Mouse (Mus musculus) naive thymus-derived CD4-positive, alpha-beta T cell, adult 2 months (primary cell): ENCODE results near the gene Atat1.

Experiments
- DNase-seq: peaks from one replicate; pipeline ENCODE4 v3.0.0-alpha.2; 2011; ENCODE audit warnings: low read depth

Atat1 gene

DNA sequence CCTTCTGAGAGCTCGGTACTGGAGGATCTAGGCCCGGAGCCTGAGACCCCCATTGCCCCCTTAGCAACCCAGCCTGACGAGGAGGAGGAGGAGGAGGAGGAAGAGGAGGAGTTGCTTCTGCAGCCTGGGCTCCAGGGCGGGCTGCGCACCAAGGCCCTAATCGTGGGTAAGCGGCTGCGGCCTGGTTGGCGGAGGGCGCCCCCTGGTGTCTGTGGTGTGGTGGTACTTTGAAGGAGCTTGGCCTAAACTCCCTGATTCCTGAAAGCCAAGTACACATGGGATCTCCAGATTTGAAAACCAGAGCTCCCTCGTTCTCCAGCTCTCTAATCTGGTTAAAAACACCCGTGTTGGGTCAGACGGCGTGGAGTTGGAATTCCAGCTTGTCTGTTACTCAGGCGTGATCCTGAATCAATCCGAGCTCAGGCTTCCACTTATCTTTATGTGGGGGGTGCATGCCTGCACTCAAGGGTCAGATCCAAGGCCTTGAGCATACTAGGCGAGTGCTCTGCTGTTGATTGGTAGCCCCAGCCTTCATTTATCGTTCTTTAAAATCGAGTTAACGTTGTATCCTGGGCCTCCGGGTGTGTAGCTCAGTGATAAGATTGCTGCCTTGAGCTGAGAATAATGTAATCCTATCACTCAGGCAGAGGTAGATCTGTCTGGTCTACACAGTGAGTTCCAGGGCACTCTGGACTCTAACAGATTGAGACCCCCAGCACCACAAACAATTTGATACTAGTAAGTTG, 35.9 kb downstream of the Atat1 start:
- DNase-seq: peak; percentile 87

DNA sequence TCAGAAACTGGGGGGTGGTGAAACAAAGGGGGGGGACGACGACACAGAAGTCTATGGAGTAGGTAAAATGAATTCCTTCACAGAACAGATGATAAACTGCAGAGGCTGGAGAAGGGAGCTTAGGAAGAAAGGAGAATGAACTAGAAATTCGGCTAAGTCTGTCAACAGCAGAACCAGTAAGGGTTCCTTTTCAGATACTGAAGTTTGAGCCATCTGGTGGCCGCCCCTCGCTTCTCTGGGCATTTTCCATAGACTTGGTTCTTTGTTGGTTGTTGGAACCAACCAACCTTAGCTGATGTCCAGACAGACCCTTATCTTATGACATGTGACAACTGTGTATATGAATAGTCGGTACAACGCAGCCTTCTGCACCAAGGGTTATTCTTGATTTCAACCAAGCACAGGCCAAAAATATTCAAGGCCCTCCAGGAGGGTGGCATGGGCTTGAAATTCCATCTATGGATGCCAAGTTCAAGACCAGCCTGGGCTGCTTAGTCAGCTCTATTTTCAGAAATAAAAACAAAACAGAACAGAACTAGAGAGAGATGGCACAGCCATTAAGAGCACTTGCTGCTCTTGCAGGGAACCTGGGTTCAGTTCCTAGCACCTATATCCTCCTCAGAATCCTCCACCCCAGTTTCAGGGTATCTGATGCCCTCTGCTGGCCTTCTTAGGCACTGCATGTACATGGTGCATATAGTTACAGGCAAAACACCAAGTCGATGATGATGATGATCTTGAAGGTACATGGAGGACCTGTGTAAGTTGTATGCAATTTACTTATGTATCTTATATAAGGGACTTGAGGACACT, 38.8 kb downstream of the Atat1 start:
- peak; percentile 82 for DNase-seq

DNA sequence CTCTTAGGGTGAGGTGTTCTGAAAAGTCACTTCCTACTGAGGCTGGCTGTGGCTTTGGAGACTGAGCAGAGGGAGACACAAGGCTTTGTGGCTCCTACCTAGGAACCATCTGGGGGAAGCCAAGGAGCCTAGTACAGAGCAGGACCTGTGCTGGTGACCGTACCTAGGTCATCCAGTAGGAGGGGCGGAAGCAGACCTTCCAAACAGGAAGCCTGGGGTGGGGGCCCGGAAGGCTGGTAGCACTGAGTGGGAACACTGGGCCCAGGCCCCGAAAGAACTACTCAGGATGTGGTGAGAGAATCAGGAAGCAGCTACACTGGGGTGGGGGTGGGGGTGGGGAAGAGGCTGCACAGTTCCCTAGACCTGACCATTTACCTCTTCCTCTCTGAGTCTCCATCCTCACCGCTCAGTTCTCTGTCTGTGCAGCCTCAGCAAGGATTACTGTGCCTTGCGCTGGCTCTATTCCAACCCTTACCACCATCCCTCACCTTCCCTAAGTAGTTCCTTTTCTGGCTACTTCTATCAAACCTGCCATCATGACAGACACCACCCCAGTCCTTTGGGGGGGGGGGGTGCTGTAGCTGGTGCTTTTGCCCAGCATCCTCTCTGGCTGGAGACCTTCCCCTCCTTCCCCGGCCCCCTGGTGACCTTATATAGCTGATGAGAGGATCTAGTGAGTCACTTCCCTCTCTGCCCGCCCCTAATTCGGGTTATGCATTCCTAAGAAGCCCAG, 39.6 kb downstream of the Atat1 start:
- peak; percentile 81 for DNase-seq

DNA sequence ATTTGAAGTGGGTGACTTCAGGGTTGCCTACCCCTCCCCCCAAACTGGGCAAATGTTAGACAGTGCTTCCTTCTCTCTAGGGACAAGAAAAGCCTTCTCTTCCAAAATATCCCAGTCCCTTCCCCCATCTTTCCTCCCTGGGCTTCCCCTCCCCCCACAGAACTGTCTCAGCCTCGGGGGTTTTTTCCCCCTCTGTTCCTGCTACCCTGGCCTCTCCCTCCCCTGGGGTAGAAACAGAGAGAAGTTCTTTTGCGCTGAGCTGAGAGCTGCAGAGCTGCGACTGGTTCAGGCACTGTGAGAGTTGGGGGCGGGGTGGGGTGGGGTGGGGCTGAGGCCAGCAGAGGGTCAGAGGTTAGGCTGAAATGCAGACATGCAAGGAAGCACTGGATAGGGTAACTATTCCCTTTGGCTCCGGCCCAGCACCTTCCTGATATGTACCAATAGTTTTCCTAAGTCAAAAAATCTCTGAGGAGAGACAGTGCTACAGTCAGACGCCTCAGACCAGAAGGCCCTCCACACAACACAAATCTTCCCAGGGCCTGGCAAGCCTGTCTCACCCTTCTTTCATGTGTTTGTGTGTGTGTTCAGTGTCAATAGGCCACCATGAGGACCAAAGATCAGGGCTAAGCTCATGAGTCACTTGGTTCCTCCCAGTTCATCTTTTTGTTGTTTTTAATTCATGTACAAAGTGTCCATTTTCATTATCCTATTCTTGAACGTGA, 40.4 kb downstream of the Atat1 start:
- DNase-seq: peak; percentile 49

DNA sequence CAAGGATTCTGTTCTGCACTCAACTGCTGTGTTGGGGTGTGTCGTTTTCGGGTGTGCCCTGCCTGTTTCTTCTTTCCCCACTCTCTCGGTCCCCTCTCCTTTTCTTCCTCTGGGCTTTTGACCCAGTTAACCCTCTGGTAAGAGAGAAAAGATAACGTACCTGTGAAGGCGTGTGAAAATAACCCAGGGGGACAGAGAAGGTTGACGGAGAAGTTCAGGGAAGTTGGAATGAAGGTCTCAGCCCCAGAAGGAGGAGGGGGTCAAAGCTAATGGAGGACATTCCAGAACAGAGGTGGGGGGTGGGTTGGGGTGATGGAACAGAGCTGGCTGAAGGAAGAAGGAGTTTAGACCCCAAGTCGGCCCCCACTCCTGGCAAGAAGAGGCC, 40.9 kb downstream of the Atat1 start:
- no peak for DNase-seq

DNA sequence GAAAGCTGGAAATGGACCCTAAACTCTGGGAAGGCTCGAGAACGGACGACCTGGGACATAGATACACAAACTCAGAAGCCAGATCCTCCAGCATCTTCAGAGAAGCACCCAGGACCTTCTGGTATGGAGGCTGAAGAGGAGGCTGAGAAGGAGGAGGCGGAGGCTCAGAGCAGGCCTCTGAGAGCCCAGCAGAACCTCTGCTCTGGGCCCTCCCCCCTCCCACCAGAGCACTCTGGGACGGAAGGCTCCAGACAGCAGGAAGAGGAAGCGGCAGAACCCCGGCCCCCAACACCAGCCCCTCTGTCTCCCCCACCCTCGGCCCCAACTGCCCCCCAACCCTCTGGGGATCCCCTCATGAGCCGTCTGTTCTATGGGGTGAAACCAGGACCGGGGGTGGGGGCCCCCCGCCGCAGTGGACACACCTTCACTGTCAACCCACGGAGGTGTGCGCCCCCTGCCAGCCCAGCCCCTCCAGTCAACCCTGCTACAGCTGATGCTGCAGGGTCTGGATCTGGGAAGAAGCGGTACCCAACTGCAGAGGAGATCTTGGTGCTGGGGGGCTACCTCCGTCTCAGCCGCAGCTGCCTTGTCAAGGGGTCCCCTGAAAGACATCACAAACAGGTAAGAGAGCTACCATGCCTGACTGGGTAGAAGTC, 41.6 kb downstream of the Atat1 start:
- DNase-seq: peak; percentile 70

DNA sequence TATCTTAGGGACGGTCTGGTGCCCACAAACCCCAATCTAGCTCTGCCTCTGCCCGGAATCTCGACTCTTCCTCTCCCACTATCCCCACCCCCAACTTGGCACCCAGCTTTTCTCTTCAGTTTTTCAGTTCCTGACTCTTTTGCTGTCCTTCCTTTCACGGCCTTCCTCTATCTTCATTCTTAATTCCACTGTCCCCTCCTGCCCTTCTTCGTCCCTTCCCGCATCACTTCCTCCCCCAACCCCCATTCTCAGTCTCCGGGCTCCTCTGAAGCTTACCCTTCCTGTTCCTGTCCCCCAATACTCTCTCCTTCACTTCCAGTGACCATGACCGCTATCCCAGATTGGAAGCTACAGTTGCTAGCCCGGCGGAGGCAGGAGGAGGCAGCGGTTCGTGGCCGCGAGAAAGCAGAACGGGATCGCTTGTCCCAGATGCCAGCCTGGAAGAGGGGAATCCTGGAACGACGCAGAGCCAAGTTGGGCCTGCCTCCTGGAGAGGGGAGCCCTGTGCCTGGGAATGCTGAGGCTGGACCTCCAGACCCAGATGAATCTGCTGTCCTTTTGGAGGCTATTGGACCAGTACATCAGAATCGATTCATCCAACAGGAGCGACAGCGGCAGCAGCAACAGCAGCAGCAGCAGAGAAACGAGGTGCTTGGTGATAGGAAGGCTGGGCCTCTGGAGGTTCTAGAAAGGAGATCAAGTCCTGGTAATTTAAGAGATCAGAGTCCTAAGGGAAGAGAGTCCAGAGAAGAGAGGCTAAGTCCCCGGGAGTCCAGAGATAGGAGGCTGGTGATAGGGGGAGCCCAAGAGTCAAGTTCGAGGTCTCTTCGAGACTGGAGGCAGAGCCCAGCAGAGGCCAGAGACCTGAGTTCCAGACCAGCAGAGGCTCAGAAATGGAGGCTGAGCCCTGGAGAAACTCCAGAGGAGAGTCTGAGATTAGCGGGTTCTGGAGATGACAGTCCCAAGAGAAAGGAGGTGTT, 42.7 kb downstream of the Atat1 start:
- peak; percentile 60 for DNase-seq

DNA sequence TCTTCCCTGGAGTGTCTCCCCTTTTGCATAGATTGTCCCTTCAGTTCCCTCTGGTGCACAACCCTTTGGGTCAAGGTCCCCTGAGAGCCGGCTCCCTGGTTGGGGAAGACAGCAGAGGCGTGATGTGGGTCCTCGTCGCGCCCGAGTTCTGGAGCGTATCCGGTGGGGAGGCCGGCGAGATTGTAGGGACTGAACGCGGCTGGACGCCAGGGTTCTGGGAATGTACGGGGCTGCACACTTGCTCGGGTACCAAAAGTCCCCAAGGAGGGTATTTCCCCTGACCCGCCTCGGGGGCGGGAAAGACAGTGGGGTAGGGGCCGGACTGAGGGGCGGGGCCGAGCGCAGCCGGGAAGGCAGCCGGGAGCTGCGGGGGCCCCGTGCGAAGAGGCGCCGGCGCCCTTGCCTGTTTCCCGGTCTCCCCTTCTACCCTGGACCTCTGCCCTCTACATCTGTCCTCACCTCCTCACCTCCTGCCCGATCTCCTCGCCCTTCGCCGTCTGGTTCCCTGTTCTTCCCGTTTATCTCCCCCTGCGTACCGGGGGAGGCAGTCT, 43.5 kb downstream of the Atat1 start:
- peak; percentile 51 for DNase-seq

DNA sequence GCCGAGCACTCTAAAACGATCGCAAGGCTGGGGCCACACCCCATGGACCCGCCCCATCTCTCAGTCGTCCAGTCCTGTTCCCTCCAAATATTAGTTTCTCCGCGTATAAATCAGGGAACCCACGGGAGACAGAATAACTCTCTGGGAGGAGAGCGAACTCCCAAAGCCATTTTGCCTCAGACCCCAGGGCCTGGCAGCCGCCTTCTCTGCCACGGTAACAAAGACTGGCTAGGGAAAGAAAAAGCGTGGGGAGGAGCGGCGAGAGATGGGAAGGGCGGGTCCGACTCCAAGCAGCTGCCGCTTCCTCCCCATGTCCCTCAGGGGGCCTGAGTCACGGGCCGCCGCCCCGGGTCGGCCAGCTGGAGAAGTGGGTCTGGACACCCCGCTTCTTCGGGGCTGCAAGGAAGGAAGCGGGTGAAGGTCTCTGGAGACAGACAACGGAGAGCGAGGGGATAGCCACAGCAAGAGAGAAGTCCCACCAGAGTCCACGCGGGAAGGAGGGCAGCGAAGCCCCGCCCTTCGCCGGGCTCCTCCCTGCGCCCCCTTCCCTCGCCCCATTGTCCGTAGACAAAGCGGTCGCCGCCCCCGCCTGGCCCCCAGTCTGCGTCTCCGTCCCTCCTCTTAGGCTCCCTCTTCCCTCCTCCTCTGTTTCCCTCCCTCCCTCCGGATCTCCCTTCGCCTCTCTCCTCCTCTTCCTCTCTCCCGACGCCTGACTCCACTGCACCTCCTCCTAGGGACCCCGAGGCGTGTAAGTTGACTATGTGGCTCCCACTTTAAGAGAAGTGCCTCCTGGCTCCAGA, 44.2 kb downstream of the Atat1 start, which contains the start of gene Ppp1r18:
Gene Ppp1r18, plus strand, starts transcription at position 113 of the 800 bp plus-strand sequence.
- DNase-seq: peak; percentile 40

DNA sequence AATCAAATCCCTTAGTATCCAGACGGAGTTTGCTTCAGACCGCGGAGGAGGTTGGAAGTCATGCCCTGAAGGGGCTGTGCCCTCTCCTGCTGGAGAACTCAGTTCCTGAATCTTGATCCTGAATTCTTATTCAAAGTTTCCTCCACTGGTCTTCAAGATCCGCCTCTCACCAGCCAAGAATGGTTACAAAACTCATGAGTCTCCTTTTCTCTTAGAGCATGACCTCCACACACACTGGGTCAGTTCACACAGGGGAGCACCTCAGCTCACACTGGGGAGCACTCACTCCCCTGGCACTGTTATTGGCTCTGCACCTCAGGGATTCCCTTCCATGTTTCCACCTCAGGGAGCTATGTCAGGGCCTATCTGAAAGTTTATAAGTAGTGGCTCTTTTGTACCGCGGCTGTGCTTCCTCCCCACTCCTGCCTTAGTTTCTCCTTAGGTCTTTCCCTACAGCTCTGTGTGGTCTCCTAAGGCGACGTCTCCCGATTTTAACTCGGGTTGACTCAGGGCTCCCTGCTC, 45.0 kb downstream of the Atat1 start:
- no peak for DNase-seq

DNA sequence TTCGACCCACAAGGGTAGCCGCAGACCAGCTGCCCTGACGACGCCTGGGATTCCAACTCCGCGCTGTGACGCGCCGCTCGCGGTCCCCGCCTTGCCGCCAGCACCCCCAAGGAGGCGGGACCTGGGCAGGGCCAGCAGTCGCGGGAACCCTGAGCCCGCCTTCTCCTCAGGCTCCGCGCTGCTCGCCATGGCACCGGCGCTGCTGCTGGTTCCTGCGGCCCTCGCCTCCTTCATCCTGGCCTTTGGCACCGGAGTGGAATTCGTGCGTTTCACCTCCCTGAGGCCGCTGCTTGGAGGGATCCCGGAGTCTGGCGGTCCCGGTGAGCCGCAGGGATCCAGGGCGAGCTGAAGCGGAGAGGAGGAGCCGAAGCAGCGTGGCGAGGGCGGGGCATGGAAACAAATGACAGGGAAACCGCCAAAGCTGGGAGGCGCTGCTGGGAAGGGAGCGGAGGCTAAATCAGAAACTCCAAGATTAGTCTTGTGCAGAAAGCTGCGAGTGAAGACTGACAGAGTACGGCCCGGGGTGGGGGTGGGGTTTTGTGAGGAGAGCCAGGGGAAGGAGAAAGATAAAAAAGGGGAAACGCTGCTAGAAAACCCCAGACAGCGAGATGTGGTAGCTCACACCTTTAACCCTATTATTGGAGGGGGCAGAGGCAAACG, 48.5 kb downstream of the Atat1 start, which contains the start of gene Nrm:
Gene Nrm, plus strand, starts transcription at position 121 of the 660 bp plus-strand sequence.
- peak; percentile 88 for DNase-seq

DNA sequence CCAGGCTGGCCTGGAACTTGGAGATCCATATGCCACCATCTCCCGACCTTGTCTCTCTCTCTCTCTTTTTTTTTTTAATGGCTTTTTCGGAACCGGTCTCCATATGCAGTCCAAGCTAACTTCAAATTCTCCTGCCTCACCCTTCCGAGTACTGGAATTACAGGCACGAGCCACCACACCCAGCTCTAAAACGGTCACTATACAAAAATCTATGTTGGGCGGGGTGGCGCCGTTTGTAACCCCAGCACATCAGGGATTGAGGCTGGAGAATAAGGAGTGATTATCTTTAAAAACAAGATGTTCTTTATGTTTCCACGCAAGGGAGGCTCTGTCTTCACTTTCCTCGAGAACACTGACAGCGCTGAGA, 49.1 kb downstream of the Atat1 start:
- no peak for DNase-seq

DNA sequence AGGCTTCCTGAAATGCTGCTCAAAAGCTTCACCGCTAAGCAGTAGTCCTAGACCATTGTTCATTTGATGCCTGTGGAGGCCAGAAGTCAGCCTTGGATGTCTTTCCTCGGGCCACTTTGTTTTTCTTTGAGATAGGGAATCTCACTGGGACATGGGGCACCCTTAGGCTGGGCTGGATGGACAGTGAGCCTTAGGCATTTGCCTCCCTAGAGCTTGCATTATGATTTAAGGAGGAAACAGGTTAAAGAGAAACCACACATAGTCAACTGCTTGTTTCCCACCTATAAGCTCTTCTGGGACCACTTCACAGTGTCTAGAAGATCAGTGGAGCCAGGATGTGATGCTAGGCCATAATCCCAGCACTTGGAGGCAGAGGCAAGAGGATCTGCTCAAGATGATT, 50.0 kb downstream of the Atat1 start:
- no peak for DNase-seq

DNA sequence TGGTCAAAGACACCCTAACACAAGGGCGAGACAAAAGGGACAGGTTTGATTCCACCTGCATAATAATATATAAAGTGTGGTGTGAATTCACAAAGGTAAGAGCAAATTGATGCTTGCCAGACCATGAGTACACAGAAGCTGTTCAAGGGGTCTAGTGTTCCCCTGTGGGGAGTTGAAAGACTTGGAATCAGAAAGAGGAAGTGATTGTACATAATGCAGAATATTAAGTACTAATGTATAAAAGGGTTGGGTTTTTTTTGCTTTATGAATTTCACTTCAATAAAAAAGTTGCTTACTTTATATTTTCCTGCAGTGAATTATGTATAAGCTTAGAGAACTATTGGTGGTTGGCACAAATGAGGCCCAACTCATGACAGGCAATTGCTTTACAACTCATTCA, 50.5 kb downstream of the Atat1 start:
- no peak for DNase-seq

DNA sequence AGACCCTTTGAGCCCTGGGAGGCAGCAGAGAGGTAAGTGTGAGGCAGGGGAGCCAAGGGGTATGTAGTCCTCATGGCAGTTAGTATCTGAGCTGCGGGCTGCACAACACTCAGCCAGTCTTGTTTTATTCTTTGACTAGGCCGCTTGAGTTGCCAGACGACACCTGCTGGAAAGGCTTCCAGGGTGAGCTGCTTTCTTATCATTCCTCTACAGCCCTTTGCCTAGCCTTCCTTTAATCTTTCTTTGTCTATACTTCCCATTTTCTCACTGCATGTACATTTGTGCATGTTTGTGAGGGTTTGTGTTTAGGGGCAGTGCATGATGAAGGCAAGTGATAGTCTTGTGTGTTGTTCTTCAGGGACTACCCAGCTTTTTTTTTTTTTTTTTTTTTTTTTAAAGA, 58.9 kb downstream of the Atat1 start:
- DNase-seq: no peak

DNA sequence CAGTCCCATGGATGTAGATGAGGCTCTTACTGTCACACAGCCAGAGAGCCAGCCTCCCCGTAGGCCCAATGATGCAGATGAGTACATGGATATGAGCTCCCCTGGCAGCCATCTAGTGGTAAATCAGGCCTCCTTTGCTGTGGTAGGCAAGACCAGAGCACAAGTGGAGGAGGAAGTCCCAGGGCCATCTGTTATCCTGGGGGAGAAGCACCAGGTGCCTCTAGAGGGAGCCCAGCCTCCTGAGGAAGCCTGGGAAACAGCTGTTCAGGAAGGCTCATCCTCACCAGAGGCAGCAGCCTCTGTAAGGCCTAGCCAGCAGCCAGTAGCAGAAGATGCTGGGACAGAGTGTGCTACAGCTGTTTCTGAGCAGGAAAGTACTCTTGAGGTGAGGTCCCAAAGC, 61.8 kb downstream of the Atat1 start:
- no peak for DNase-seq
